Mouse (Mus musculus) liver, postnatal 0 days (tissue): ENCODE measurements around the gene Alox8.

Experiments used
- CTCF ChIP-seq: sonication (generic); IDR thresholded peaks from 2 replicates; pipeline ENCODE4 v1.5.1; 2016; ENCODE audit warnings: antibody characterized with exemption, low read depth
- EP300 ChIP-seq: IDR thresholded peaks from 2 replicates; pipeline ENCODE4 v1.6.1; 2016; ENCODE audit warnings: antibody characterized with exemption, low read depth, mild to moderate bottlenecking

DNA sequence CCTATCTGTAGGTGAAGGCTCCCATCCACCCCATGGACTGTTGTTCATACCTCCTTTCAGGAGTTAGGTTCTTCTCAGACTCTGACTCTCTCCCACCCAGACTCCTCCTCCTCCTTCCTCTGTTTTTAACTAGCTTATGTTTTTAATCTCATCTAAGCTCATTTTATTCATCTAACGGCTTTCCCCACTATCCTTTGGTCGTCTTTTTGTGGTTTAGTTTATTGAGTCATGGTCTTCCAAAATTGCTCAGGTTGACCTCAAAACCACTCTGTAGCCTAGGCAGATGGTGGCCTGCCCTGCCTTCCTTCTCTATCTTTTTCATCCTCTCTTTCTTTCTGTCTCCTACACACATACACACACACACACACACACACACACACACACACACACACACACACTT lies 35.5 kb upstream of the Alox8 start:
- TF ChIP-seq CTCF, result no peak
- TF ChIP-seq EP300, result no peak
